Mouse (Mus musculus) heart, postnatal 14 days (tissue): ENCODE data around the gene Hmbs. TPM values are rescaled to one million over a fixed set of nuclear protein-coding genes. Genes with fewer than 3 reads are reported as not detected.
"Not testable (repeated sequence)": the region's sequence is repeated elsewhere in the genome, so short reads cannot be mapped to it uniquely, and the experiment has no call there.

Source experiments
- DNase-seq, 2 experiments: peaks; one replicate each; pipeline ENCODE4 v3.0.0; 2021 to 2022
- intact Hi-C: fragments of 180-260 bp; cut with DNase I; formaldehyde crosslinking; loops from one replicate; pipeline ENCODE4 v1.15.1; 2025
- microRNA-seq, 2 experiments: library from miRNA; unstranded; fragments of <30 nt; microRNA quantifications; one replicate each; pipeline ENCODE4 v1.2.0; 2021 to 2022
- total RNA-seq, 2 experiments: library from RNA; stranded (reverse); gene quantifications; 2 replicates each; pipeline ENCODE4 v1.2.3; 2021

Gene Hmbs
- total RNA-seq, 2 experiments from 2014 or later: 44.4 to 46.8 TPM

DNA sequence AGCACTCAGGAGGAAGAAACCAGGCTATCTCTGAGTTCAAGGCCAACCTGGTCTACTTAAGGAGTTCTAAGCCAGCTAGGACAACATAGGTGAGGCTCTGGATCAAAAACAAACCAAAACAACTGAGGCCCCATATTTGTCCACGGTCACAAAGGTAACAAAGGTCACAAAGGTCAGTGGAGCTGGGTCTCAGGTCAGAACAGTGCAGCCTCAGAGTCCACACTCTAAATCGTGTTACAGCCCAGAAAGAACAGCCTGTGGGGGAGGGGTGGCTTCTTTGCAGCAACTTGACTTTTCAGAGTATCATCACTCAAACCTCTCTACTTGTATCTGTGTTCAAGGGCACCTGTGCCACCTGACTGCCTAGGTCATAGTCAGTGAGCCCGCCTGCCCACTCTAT, 34.3 kb downstream of the Hmbs start:
- no peak for DNase-seq
- intact Hi-C loops: no loop called here

DNA sequence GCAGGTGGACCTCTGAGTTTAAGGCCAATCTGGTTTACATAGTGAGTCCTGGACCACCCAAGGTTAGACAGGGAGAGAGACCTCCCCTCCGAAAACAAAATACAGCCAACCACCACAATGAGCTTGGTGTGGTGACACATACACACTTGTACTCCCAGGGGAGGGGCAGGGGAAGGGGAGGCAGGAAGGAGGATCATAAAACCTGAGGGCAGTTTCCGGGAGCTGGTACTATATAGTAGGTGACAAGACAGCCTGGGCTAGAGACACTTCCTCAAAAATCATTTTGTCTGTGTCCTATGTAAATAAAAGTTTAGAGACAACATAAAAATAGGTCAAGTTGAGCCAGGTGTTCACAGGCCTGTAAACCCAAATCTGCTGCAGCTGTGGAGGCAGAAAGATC, 36.8 kb downstream of the Hmbs start:
- intact Hi-C loops: loop anchor here (2.0 kb wide), 1 partner anchor 20 kb away; the partner anchor contains the start of gene Dpagt1
- no peak for DNase-seq

DNA sequence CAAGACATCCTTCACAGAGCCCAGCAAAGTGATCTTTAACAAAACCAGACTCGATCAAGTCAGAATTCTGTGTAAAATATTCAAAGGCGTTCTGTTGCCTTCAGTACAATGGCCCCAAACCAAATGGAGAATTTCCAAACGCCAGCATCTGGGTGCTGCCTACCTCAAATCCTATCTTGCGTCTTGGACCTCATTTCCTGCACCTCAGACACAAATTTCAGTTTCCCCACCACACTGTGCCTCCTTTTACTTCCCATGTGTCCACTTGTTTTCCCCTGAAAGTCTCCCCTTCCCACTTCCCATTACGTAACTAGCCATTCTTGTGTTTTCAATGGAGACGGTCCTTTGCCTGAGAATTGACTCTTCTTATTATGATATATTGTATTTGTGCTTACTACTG, 37.5 kb downstream of the Hmbs start:
- intact Hi-C loops: loop anchor here (2.0 kb wide), 1 partner anchor 20 kb away; the partner anchor contains the start of gene Dpagt1
- DNase-seq: no peak

DNA sequence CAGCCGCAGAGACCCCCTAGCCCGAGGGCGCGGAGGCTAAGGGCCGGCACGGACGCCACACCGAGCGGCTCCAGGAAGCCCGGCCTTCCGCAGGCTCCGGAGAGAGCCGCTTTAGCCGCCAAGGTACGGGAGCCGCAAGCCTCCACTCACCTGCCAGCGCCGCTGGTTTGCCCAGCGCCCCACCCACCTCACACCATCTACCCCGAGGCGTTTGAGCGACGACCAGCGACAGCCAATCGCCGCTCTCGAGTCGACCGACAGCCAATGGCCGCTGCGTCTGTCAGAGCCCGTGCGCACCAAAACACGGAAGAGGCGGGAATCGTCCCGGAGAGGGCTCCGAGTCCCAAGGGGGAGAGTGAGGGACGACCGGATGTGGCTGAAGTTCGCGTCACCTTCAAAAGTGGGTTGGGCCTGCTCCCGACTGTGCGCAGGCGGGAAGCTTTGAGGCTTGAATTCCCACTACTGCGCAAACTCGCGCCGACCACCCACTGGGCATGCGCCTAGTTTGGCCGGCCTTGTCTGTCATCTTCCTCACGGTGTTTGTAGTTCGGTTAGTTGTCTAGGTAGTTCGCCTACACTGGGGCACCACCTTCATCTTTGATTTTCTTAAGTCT, 38.5 kb downstream of the Hmbs start, which contains the start of gene Hinfp:
Gene Hinfp (minus strand): TSS at position 206 of the 614 bp plus-strand sequence.
- intact Hi-C loops: loop anchor here (2.0 kb wide), 1 partner anchor 21 kb away; the partner anchor contains the start of gene Dpagt1
- peak; percentile 97 to 98 for DNase-seq

DNA sequence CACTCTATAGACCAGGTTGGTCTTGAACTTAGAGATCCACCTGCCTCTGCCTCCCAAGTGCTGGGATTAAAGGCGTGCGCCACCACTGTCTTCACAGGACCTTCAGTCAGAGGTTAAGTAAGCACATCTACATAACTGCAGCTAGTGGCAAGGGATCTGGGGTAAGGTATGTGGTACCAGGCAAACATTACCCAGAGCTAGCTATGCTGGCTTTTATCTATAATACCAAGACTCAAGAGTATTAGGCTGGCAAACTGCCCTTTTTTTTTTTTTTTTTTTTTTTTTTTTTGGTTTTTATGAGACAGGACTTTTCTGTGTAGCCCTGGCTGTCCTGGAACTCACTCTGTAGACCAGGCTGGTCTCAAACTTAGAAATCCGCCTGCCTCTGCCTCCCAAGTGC, 44.0 kb downstream of the Hmbs start:
- DNase-seq: not testable (repeated sequence)
- intact Hi-C loops: loop anchor here (5.0 kb wide), 1 partner anchor 37 kb away; no protein-coding TSS in a partner anchor

DNA sequence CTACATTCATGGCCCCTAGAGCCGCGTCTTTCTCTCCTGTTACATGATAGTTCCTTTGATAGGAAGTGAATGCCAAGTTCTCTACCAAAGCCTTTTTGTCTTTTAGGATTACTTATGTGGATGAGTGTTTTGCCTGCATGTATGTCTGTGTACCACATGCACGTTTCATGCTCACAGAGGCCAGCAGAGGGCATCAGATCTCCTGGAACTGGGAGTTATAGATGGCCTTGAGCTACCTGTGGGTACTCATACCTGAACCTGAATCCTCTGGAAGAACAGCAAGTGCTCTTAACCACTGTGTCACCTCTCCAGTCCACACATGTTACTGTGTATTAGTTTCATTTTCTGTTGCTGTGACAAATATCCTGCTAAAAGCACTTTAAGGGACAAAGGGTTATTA, 51.5 kb downstream of the Hmbs start:
- peak; percentile 41 to 42 for DNase-seq
- intact Hi-C loops: no loop called here

DNA sequence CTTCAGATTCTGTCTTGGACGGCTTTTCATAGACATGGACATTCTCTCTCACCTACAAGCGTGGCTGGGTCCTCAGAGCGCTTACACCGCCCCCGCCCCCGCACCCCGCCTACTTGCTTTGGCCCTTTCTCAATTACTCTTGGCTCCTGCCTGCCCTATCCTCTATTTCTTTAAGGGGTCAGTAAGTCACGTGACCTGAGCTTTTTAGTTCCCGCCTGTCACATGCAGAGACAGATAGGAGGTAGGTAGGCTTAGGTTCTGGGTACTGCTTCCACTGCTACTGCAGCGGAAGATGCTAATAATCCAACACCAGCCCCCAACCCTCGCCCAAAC, 55.1 kb downstream of the Hmbs start:
- intact Hi-C loops: no loop called here
- DNase-seq: no peak

DNA sequence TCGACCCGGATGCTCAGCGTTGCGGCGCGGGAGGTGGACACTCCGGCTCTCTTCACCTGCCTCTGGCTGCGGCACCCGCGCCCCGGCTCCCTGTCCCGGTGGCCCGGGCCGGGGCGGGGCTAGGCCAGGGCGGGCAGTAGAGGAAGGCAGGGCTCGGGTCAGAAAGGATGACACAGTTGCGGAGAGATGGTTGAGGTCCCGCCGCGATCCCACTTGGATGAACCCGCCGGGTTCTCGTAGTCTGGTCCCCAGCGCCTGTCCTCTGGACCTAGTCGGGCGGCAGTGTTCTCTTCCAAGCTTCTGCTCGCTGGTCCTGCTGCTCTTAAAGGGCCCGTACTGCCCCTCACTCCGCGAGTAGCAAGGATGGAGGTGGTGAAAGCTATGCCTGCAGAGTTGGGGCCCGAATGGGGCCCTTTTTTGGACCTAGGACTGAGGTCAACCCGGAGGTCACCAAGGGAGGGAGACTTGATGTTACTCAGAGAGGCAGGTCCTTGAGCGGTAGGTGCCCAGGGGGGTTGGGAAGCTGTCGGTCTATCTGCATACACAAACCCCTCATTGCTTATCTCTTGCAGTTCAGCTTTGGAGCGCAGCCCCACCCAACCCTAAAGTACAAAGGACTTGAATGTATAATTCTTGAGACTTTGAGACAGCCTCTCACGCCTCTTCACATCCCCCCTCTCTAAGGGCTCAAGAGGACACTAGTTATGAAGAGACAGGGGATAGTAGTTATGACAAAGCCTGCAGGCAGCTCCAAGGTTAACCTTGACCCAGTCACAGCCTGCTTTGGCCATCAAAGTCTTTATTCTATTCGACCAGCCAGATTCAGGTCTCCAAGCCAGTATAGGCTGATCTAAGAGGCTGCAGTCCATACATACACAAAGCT, 55.7 kb downstream of the Hmbs start, which contains the start of gene Abcg4:
Gene Abcg4 (minus strand): TSS at position 540 of the 883 bp plus-strand sequence.
- peak; percentile 29 to 34 for DNase-seq
- intact Hi-C loops: no loop called here

DNA sequence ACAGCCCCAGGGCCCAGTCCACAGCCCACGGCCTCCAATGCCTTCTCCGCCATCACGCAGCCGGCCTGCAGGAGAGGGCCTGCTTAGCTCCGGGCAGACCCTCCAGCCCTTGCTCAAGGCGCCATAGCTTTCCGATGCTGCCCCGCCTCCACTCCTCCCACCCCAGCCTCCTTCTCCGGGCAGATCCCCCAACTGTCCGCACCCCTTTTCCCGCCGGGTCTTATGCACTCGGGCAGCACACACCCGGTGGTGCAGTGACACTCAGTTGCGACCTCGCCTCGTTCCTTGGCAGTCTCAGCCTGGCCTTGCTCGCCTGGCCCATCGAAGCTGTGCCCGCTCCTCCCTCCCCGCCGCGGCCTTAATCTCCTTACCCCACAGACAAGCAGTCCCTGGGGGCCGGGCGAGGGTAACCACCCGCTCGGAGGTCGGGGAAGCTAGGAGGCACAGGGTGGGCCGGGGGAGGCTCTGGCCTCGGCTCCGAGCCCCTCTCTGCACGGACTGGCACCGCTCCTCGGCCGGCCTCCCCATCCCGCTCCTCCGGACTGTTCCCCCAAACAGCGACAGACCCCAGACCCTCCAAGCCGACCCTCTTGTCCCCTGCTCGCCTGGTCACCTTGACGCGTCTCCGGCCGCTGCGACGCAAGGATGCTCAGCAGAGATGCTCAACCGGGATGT, 56.5 kb downstream of the Hmbs start:
- intact Hi-C loops: no loop called here
- peak in 1 of 2 experiments; percentile 18 for DNase-seq

DNA sequence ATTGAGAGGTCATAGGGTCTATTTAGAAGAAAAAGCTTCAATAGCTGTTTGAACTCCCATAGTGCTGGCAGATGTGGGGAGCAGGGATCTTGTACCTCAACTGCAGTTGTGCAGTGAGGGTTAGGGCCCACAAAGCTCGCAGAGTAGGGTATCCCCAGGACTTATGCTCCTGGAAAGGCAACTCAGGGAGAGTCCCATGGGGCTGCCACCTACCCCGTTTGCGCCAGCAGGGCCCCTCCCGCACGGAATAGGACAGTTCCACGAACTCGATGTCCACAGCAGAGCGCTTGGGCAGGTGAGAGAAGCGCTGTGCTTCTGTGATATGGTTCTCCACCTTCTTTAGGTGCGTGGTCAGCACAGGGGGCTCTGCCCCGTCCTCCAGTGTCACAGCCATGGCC, 57.0 kb downstream of the Hmbs start:
- DNase-seq: no peak
- intact Hi-C loops: no loop called here

Small RNAs within 50 kb of the gene (microRNA-seq; reads per million reads assigned to microRNA genes)
- 0 reads per million in 2 experiments for gene Gm44335

Other genes starting within 250 kb of the Hmbs start
- not detected for gene Mfrp, start 242.5 kb downstream of the Hmbs start, total RNA-seq
- 10 to 100 TPM; 15.2 to 19.5 TPM for gene C1qtnf5, start 237.0 kb downstream of the Hmbs start, total RNA-seq
- under 1 TPM in 1 of 2 experiments, not detected in 1; 0.12 TPM for gene Gm49380, start 230.7 kb downstream of the Hmbs start, total RNA-seq
- 10 to 100 TPM; 10.1 to 11.3 TPM for gene Rnf26, start 230.7 kb downstream of the Hmbs start, total RNA-seq
- gene Mcam, start 209.8 kb downstream of the Hmbs start, total RNA-seq: 10 to 100 TPM; 81.2 to 82.3 TPM
- 10 to 100 TPM; 26.4 to 31.2 TPM for gene Cbl, start 110.2 kb downstream of the Hmbs start, total RNA-seq
- gene Ccdc153, start 103.6 kb downstream of the Hmbs start, total RNA-seq: 1 to 10 TPM in 1 of 2 experiments, not detected in 1; 1.1 TPM
- gene Pdzd3, start 92.8 kb downstream of the Hmbs start, total RNA-seq: 1 to 10 TPM; 2.0 to 2.8 TPM
- 10 to 100 TPM; 17.3 TPM for gene Nlrx1, start 75.6 kb downstream of the Hmbs start, total RNA-seq
- under 1 TPM; 0.72 to 0.73 TPM for gene Abcg4, start 55.6 kb downstream of the Hmbs start, total RNA-seq
- gene Hinfp, start 38.6 kb downstream of the Hmbs start, total RNA-seq: 10 to 100 TPM; 11.0 to 11.4 TPM
- gene C2cd2l, start 23.9 kb downstream of the Hmbs start, total RNA-seq: 10 to 100 TPM; 15.8 to 16.6 TPM
- 10 to 100 TPM; 18.8 to 21.0 TPM for gene Dpagt1, start 18.2 kb downstream of the Hmbs start, total RNA-seq
- gene H2afx, start 9.5 kb downstream of the Hmbs start, total RNA-seq: 10 to 100 TPM; 21.6 to 35.0 TPM
- gene Vps11, start 17.4 kb upstream of the Hmbs start, total RNA-seq: 10 to 100 TPM; 17.8 to 19.5 TPM
- 10 to 100 TPM; 38.9 to 52.1 TPM for gene Hyou1, start 35.3 kb upstream of the Hmbs start, total RNA-seq
- gene Slc37a4, start 52.6 kb upstream of the Hmbs start, total RNA-seq: 10 to 100 TPM; 29.6 to 31.0 TPM
- 100 to 1,000 TPM; 728 to 854 TPM for gene Rps25, start 62.9 kb upstream of the Hmbs start, total RNA-seq
- 10 to 100 TPM; 32.1 to 35.8 TPM for gene Trappc4, start 63.4 kb upstream of the Hmbs start, total RNA-seq
- 10 to 100 TPM; 11.4 to 11.9 TPM for gene Ccdc84, start 74.3 kb upstream of the Hmbs start, total RNA-seq
- gene Foxr1, start 96.9 kb upstream of the Hmbs start, total RNA-seq: not detected
- not detected for gene Upk2, start 110.7 kb upstream of the Hmbs start, total RNA-seq
- gene Bcl9l, start 138.6 kb upstream of the Hmbs start, total RNA-seq: 10 to 100 TPM; 57.9 to 64.9 TPM
- gene Cxcr5, start 217.6 kb upstream of the Hmbs start, total RNA-seq: under 1 TPM; 0.12 to 0.20 TPM